Mouse (Mus musculus): ENCODE data around the gene Pigm. TPM values are rescaled to one million over a fixed set of nuclear protein-coding genes. Genes with fewer than 3 reads are reported as not detected.

The Pigm gene
- polyA plus RNA-seq (2012; rRNA removed) = 3.8 and 4.0 TPM in 2 replicates

GRCm38 (mm10) chr1:172376198-172376667 lies at the start of gene Pigm:
Gene Pigm, plus strand, starts transcription at chr1:172376546.
- Histone ChIP-seq H3K4me1 (ENCODE audit: control insufficient read depth, insufficient read depth, low read length) (peaks cover 5% of the 10 kb centered on the region), H3K27ac (ENCODE audit: control insufficient read depth, insufficient read depth, low read depth, low read length) (peak within 1 kb of the TSS; percentile 90), H3K36me3 (ENCODE audit: control insufficient read depth, insufficient read depth, low read length) (no peaks in the 10 kb centered on the region; the same call in 1 of the 2 replicates), H3K4me3 (ENCODE audit: control insufficient read depth, low read depth, low read length) (peak within 1 kb of the TSS; percentile 97), H3K27me3 (ENCODE audit: control insufficient read depth, insufficient read depth, low read length) (no peaks in the 10 kb centered on the region)
- TF ChIP-seq CTCF (IDR thresholded peaks at IDR 0.05; ENCODE audit: control insufficient read depth, insufficient read depth, insufficient replicate concordance, low read depth, low read length) = no peak
- peak; percentile 83 for TF ChIP-seq POLR2A (IDR thresholded peaks at IDR 0.05; ENCODE audit: control insufficient read depth, low read depth, low read length)

DNA sequence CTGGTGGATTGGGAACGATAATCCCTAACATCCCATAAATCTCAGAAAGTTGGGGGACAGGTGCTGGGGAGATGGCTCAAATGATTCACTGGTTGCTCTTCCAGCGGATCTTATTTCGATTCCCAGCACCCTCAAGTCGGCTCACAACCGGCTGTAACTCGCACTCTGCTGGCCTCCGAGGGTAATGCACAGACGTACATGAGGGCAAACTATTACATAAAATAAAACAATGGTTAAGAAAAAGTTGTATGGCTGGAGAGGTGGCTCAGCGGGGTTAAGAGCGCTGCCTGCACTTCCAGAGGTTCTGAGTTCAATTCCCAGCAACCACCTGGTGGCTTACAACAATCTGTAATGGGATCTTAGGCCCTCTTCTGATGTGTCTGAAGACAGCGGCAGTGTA lies 49.7 kb upstream of the Pigm start:
- no peak overlapping the region for H3K27ac ChIP-seq (ENCODE audit: control insufficient read depth, insufficient read depth, low read depth, low read length)
- TF ChIP-seq POLR2A (IDR thresholded peaks at IDR 0.05; ENCODE audit: control insufficient read depth, low read depth, low read length) (no peak), CTCF (IDR thresholded peaks at IDR 0.05; ENCODE audit: control insufficient read depth, insufficient read depth, insufficient replicate concordance, low read depth, low read length) (no peak)
- no peaks in the 10 kb centered on the region for H3K27me3 ChIP-seq (ENCODE audit: control insufficient read depth, insufficient read depth, low read length)
- no peaks in the 10 kb centered on the region; the same call in 1 of the 2 replicates for H3K36me3 ChIP-seq (ENCODE audit: control insufficient read depth, insufficient read depth, low read length)
- peak overlapping the region; percentile 91 for H3K4me3 ChIP-seq (ENCODE audit: control insufficient read depth, low read depth, low read length)
- peaks cover 25% of the 10 kb centered on the region for H3K4me1 ChIP-seq (ENCODE audit: control insufficient read depth, insufficient read depth, low read length)

GRCm38 (mm10) chr1:172327206-172328001 lies 48.9 kb upstream of the Pigm start:
- H3K27ac ChIP-seq (ENCODE audit: control insufficient read depth, insufficient read depth, low read depth, low read length) = no peak overlapping the region
- no peak for TF ChIP-seq CTCF (IDR thresholded peaks at IDR 0.05; ENCODE audit: control insufficient read depth, insufficient read depth, insufficient replicate concordance, low read depth, low read length)
- no peak for TF ChIP-seq POLR2A (IDR thresholded peaks at IDR 0.05; ENCODE audit: control insufficient read depth, low read depth, low read length)
- H3K4me3 ChIP-seq (ENCODE audit: control insufficient read depth, low read depth, low read length) = peak overlapping the region; percentile 44
- H3K27me3 ChIP-seq (ENCODE audit: control insufficient read depth, insufficient read depth, low read length) = no peaks in the 10 kb centered on the region
- peaks cover 25% of the 10 kb centered on the region for H3K4me1 ChIP-seq (ENCODE audit: control insufficient read depth, insufficient read depth, low read length)
- H3K36me3 ChIP-seq (ENCODE audit: control insufficient read depth, insufficient read depth, low read length) = no peaks in the 10 kb centered on the region; the same call in 1 of the 2 replicates

GRCm38 (mm10) chr1:172328041-172328440 lies 48.3 kb upstream of the Pigm start:
- H3K27ac ChIP-seq (ENCODE audit: control insufficient read depth, insufficient read depth, low read depth, low read length) = no peak overlapping the region
- H3K27me3 ChIP-seq (ENCODE audit: control insufficient read depth, insufficient read depth, low read length) = no peaks in the 10 kb centered on the region
- TF ChIP-seq POLR2A (IDR thresholded peaks at IDR 0.05; ENCODE audit: control insufficient read depth, low read depth, low read length) = no peak
- no peak for TF ChIP-seq CTCF (IDR thresholded peaks at IDR 0.05; ENCODE audit: control insufficient read depth, insufficient read depth, insufficient replicate concordance, low read depth, low read length)

DNA sequence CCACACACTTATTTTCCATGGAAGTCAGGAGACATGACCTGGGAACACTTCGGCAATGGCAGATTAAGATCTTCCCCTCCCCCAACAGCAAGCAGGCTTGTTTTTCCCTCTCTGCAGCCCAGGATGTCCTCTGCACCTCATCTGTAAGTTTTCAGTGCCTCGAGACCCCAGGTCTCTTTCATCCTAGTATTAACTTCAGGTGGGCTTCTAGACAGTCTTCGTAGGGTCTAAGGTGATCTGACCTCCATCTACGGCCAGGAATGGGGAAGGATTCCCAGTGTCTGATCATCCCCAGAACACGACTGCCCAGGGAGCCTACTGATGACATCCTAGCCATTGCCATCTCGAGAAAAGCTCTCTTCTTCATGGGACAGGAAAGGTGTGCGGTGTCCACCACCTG lies 47.9 kb upstream of the Pigm start:
- TF ChIP-seq POLR2A (IDR thresholded peaks at IDR 0.05; ENCODE audit: control insufficient read depth, low read depth, low read length) (no peak), CTCF (IDR thresholded peaks at IDR 0.05; ENCODE audit: control insufficient read depth, insufficient read depth, insufficient replicate concordance, low read depth, low read length) (no peak)
- peak overlapping the region; percentile 74 for H3K4me3 ChIP-seq (ENCODE audit: control insufficient read depth, low read depth, low read length)
- H3K27me3 ChIP-seq (ENCODE audit: control insufficient read depth, insufficient read depth, low read length) = no peaks in the 10 kb centered on the region
- H3K27ac ChIP-seq (ENCODE audit: control insufficient read depth, insufficient read depth, low read depth, low read length) = no peak overlapping the region
- peaks cover 25% of the 10 kb centered on the region for H3K4me1 ChIP-seq (ENCODE audit: control insufficient read depth, insufficient read depth, low read length)
- no peaks in the 10 kb centered on the region for H3K36me3 ChIP-seq (ENCODE audit: control insufficient read depth, insufficient read depth, low read length)

More at GRCm38 (mm10) chr1:172328041-172328440, 48.3 kb upstream of the Pigm start:
- Histone ChIP-seq H3K4me3 (ENCODE audit: control insufficient read depth, low read depth, low read length) (peak overlapping the region; percentile 74; the same call in 1 of the 2 replicates), H3K36me3 (ENCODE audit: control insufficient read depth, insufficient read depth, low read length) (no peaks in the 10 kb centered on the region), H3K4me1 (ENCODE audit: control insufficient read depth, insufficient read depth, low read length) (peaks cover 25% of the 10 kb centered on the region)

- no peaks in the 10 kb centered on the region for H3K36me3 ChIP-seq (ENCODE audit: control insufficient read depth, insufficient read depth, low read length)
- H3K4me1 ChIP-seq (ENCODE audit: control insufficient read depth, insufficient read depth, low read length) = peaks cover 25% of the 10 kb centered on the region
- H3K4me3 ChIP-seq (ENCODE audit: control insufficient read depth, low read depth, low read length) = peak within 1 kb of the TSS; percentile 74
- peak; percentile 36; the same call in 1 of the 2 replicates for TF ChIP-seq POLR2A (IDR thresholded peaks at IDR 0.05; ENCODE audit: control insufficient read depth, low read depth, low read length)
- TF ChIP-seq CTCF (IDR thresholded peaks at IDR 0.05; ENCODE audit: control insufficient read depth, insufficient read depth, insufficient replicate concordance, low read depth, low read length) = no peak
- H3K27ac ChIP-seq (ENCODE audit: control insufficient read depth, insufficient read depth, low read depth, low read length) = no peak within 1 kb of the TSS
- no peaks in the 10 kb centered on the region for H3K27me3 ChIP-seq (ENCODE audit: control insufficient read depth, insufficient read depth, low read length)
Measured at GRCm38 (mm10) chr1:172329131-172329530, 47.2 kb upstream of the Pigm start, which contains the start of gene Kcnj9. Gene Kcnj9, minus strand, starts transcription at chr1:172329318.

- Histone ChIP-seq H3K27ac (ENCODE audit: control insufficient read depth, insufficient read depth, low read depth, low read length) (no peak overlapping the region), H3K4me1 (ENCODE audit: control insufficient read depth, insufficient read depth, low read length) (peaks cover 21% of the 10 kb centered on the region), H3K36me3 (ENCODE audit: control insufficient read depth, insufficient read depth, low read length) (no peaks in the 10 kb centered on the region), H3K27me3 (ENCODE audit: control insufficient read depth, insufficient read depth, low read length) (no peaks in the 10 kb centered on the region), H3K4me3 (ENCODE audit: control insufficient read depth, low read depth, low read length) (peak overlapping the region; percentile 74; the same call in 1 of the 2 replicates)
- TF ChIP-seq CTCF (IDR thresholded peaks at IDR 0.05; ENCODE audit: control insufficient read depth, insufficient read depth, insufficient replicate concordance, low read depth, low read length) = no peak
- TF ChIP-seq POLR2A (IDR thresholded peaks at IDR 0.05; ENCODE audit: control insufficient read depth, low read depth, low read length) = no peak
Measured at GRCm38 (mm10) chr1:172329616-172330015, 46.7 kb upstream of the Pigm start.

Data from testis, adult 2 months (tissue).